Mouse (Mus musculus): ENCODE measurements around the gene Fam180a.
"Not testable (repeated sequence)": the region's sequence is repeated elsewhere in the genome, so short reads cannot be mapped to it uniquely, and the experiment has no call there.

Fam180a gene

DNA sequence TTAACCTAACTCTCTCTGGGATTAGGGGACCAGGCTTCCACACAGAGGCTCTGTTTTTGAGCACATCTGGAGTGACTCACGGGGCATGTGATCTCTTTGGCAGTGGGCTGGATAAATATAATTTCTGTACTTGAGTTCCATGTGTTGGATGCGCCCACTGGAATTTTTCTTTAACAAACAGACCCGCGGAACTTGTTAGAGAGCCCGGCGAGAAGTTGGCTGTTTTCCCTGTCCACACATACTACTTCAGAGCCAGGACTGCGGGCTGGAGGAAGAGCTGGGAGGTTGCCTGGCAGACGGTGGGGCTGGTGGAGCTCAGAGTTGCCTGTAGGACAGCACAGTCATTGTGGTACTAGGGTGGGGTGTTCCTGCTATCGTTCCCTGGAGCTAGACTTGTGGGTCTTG lies at the start of gene Fam180a:
Gene Fam180a (minus strand): TSS at position 31 of the 405 bp plus-strand sequence.
- DNase-seq (ENCODE audit: low read depth): no peak

GRCm38 (mm10) chr6:35374052-35374451 lies 48.1 kb upstream of the Fam180a start:
- DNase-seq (ENCODE audit: low read depth): no peak

DNA sequence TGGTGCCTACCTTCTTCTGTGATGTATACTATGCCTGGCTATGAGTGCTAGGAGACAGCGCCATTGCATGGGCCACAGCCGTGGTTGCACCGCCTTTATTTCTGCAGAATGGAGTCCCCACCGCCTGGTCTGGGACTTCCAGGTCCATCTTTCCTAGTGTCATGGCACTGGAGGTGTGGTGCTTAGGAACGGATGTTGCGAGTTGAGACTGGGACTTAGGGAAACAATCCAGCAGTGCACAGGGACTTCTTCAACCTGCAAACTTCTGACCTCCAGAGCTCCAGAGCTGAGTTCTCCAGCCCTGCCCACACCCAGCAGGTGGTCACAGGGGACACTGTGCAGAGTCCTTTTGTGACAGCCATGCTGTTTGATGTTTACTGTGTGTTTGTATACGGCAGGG lies 44.4 kb upstream of the Fam180a start:
- no peak for DNase-seq (ENCODE audit: low read depth)

DNA sequence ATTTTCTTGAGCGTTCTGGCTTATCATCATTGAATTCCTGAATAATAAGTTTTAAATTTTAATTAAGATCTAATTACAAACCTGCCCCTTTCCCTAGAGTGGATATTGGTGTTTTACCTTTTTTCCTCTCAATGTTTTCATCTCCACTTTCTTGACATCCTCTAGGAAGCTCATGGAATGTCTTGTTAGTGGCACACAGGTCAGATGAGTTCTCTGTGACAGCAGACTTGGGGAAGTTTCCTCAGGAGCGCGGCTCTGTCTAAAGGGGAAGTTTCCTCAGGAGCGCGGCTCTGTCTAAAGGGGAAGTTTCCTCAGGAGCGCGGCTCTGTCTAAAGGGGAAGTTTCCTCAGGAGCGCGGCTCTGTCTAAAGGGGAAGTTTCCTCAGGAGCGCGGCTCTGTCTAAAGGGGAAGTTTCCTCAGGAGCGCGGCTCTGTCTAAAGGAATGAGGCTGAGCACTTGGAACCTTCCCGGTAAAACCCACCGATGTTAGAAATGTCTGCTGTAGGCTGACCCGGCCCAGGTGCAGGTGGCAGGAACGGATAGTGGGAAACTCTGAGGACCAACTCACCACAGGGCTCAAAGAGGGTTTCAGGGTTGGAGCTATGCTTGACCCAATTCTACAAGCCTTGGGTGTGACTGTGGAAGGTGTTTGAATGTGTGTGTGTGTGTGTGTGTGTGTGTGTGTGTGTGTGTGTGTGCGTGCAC lies 43.8 kb upstream of the Fam180a start:
- not testable (repeated sequence) for DNase-seq (ENCODE audit: low read depth)

DNA sequence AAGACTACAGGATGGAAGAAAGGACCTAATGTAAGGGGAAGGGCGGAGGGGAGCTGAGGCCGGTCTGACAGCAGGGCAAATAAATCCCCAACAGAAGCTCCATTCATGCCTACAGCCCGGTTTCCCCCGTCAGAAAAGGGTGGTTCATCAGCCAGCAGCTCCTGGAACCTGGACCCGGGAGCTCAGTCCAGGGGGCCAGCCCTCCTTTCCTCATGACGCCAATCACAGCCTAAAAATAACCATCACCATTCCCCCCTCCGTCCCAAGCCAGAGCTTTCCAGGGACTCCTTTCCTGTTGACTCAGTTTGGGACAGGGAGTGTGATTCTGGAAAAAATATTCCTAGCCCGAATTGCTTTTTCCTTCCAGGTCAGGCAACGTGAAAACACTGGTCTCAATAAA lies 36.7 kb upstream of the Fam180a start:
- DNase-seq (ENCODE audit: low read depth): no peak

DNA sequence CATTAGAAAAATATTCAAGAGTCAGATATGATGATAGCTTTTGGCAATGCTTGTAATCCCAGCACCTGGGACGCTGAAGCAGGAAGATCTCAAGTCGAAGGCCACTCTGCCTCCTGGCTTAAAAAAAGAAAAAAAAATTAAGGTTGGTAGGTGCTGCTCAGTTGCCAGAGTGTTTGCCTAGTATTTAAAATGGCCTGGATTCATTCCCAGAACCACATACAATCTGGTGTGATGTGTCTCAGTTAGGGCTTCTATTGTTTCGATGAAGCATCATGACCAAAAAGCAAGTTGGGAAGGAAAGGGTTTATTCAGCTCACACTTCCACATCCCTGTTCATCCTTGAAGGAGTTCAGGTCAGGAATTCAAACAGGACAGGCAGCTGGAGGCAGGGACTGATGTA lies 29.4 kb upstream of the Fam180a start:
- no peak for DNase-seq (ENCODE audit: low read depth)

DNA sequence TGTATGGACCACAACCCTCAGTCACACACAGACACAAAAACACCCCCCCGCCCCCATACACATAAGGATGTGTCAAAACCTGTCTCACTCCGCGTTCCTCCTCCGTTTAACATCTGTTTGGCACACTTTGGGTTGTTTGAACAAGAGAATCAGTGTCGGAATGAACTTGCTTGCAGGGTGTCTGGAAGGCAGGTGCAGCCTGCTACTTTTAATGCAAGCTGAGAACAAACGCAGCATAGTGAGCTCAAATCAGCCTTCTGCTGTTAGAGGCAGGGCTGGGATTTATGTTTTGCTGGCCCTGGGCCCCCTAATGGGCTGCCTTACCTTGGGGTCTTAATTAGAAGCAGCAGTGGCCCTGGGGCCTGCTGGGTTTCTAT lies 28.7 kb upstream of the Fam180a start:
- no peak for DNase-seq (ENCODE audit: low read depth)

DNA sequence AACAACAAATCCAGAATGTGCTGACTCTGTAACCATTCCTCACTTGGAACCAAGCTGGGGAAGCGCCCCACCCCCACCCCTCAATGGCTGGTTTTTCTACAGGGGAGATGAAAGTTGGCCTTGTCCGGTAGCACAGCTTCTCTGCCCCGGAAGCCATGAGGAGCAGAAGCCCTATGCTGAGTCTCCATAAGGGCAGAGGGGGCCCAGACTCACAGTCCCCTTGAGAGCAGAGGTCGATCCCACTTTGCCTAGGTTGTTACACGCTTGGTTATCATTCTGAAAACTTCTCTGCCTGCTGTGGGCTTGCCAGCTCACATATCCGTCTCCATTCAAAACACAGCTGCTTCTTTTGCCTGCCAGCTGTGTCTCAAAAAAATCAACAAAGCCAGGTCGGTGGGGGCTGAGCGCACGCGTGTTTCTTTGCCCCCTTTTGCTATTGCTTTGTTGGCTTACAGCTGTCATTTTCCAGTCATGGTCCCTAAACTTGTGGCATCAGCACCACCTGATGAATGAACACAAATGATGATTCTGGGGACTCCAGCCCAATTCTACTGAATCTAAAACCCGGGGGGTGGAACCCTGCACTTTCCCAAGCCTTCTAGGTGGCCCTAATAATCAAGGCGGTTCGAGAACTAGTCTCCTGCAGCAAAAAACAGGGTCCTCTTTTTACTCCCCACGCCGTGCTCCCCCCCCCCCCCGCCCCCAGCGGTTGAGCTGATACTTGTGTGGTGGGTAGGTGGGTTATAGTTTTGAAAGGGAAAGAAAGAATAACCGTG lies 28.1 kb upstream of the Fam180a start:
- DNase-seq (ENCODE audit: low read depth): no peak

GRCm38 (mm10) chr6:35353416-35353815 lies 27.5 kb upstream of the Fam180a start:
- DNase-seq (ENCODE audit: low read depth): no peak

DNA sequence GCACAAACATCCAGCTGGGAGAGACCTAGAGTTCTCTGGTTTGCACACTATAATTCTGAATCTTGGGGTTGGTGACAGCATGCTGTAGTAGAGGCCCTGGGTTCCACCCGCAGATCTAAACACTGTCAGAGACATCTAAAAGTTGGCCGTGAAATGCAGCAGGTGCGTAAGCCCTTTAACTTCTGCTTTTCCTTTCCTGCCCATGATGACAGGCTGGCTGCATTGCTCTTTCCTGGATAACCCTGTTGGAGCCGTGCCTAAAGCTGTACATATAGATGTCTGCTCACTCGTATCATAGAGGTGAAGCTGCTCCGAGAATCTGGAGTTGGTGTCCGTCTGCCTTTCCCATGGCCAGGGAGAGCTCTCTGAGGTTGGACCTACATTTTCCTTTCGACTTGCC lies 26.9 kb upstream of the Fam180a start:
- DNase-seq (ENCODE audit: low read depth): peak; percentile 32

DNA sequence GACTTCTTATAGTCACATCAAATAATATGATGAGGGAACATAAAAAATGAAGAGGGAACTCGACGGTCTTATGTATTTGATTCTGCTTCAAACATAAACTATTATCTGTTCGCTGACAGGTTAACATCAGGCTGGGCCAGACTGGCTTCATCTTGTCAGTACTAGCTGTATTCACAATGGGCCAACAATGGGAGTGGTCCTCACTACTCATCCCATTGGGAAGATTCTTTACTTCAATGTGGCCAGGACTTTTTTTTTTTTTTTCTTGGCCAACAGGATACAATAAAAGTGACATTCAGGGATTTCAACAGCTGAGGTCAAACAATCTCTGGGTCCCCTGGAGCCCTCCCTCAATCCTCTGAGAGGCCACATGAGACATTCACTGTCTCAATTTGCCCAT lies 25.9 kb upstream of the Fam180a start:
- no peak for DNase-seq (ENCODE audit: low read depth)

DNA sequence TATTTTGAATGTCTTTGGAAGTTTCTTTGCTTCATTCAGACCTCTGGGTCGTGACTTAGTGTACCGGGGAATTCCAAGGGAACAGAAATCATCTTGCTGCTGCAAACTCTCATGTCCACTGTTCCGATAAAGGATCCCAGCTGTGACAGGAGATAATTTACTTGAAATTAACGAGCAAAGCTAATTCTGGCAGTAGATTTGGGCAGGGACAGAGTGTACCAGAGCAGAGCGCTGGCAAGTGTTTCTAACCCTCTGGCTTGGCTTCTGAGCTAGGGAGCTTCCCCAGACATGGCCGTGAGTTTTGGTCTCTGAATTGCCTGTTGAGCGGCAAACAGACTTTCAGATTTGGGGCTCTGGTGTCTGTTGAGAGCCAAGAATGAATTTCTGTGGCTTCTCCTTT lies 23.8 kb upstream of the Fam180a start:
- no peak for DNase-seq (ENCODE audit: low read depth)

- no peak for DNase-seq (ENCODE audit: low read depth)
Observed at GRCm38 (mm10) chr6:35338640-35339039, 12.7 kb upstream of the Fam180a start.

DNA sequence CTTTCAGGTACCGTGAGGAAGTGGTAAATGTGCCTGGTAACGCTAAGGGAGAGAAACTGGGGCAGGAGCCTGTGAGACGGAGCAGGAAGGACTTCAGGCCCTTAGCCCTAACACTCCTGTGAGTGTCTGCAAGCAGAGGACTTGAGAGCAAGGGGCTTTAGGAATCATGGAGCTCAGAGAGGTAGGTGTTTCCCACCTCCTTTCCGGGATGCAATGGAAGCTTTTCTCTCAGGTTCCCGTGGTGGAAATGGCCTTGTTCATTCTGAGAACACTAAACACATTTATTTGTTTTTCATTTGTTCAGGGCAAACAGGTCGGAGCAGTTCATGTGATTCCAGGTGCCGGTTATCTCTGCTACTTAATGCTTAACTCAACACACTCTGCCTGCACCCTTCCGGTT lies 11.9 kb upstream of the Fam180a start:
- DNase-seq (ENCODE audit: low read depth): no peak

- DNase-seq (ENCODE audit: low read depth): no peak
Observed at GRCm38 (mm10) chr6:35335452-35335851, 9.5 kb upstream of the Fam180a start.

DNA sequence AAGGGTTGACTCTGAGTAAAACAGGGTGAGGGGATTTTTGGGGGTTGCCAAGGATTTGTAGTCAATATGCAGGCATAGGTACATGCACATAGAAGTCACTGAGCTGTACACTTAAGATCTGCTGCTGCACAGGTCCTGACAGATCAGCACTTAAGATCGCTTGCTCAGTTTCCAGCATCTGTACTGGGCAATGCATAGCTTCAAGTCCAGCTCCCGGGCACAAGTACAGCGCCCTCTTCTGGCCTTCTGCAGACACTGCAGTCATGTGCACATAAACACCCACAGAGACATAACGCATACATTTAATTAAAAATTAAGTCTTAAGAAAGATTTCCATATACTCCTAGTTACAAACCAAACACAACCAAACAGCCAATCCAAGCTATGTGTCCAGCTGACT lies 8.3 kb upstream of the Fam180a start:
- DNase-seq (ENCODE audit: low read depth): peak; percentile 42

DNA sequence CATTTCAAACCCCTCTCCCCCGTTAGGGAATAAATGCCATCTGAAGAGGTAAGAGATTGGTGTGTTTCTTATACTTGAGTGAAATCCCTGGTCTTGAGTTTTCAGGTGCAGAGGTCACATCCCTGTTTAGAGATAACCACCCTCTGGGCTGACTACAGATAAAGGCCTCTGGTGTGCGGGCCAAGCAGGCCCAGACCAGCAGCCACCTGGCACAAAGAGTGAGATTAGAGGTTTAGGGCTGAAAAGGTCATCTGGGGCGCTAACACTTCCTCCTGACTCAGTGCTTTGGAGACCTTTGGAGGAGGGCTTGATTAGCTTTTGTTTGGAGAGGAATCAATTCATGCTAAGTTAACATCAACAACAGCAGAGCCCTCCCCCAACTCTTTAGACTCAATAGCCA lies 7.7 kb upstream of the Fam180a start:
- DNase-seq (ENCODE audit: low read depth): no peak

DNA sequence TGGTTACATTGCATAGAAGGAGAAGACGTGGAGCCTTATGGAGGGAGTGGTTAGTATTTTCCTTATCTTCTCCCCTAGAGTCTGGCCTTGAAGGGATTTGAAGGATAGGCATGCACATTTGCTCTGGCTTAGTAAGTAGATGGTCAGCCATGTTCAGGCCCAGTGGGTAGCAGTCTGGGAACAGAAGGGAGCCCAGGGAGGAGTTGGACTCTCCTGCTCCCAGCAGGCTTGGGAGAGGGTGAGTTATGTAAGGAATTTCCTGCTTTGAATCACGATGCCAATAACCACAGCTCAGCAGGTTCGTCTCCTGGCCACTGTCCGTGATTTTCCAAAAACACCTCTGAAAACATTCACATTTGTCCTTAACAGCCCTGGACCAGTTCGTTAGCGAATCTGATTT lies 4.9 kb upstream of the Fam180a start:
- DNase-seq (ENCODE audit: low read depth): no peak

- no peak for DNase-seq (ENCODE audit: low read depth)
Observed at GRCm38 (mm10) chr6:35329956-35330355, 4.0 kb upstream of the Fam180a start.

- no peak for DNase-seq (ENCODE audit: low read depth)
Observed at GRCm38 (mm10) chr6:35324306-35324705, 1.6 kb downstream of the Fam180a start.

DNA sequence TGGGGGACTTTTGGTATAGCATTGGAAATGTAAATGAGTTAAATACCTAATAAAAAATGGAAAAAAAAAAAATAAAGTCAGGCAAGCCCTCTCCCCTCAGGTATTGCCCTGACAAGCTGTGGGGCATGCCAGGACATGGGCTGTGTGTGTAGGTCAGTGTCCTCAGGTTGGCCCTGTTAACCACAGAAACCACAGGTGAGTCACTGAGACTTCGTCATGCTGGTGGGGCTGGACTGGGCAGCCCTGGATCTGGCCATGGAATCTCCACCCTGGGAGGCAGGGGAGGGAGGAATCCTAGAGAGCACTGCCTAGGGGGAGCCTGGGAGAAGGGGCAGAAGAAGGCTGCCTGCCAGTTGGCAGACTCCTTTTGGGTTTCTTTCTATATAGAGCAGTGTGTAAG lies 2.9 kb downstream of the Fam180a start:
- DNase-seq (ENCODE audit: low read depth): peak; percentile 50

- no peak for DNase-seq (ENCODE audit: low read depth)
Observed at GRCm38 (mm10) chr6:35321105-35321504, 4.8 kb downstream of the Fam180a start.

DNA sequence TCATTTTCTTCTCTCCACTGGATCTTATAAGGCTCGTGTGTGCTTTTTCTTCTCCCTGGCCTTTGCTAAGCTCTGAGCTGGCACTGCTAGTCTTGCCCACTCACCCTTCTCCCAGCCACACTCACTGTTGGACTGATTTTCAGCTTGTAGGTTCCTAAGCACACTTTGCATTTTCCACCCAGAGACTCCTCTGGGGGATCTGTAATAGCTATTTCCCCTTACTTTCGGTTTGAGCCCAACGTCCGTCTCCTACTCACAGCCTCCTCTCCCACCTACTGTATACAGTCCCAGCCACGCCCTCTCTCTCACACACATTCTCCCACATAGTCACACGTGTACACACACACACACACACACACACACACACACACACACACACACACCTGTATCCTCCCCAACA lies 6.1 kb downstream of the Fam180a start:
- DNase-seq (ENCODE audit: low read depth): peak; percentile 14

GRCm38 (mm10) chr6:35313520-35313919 lies 12.4 kb downstream of the Fam180a start:
- no peak for DNase-seq (ENCODE audit: low read depth)

Measured in 416B (cell line).